ENCODE assay signal across 8 mouse cellular contexts in the genomic region with DNA sequence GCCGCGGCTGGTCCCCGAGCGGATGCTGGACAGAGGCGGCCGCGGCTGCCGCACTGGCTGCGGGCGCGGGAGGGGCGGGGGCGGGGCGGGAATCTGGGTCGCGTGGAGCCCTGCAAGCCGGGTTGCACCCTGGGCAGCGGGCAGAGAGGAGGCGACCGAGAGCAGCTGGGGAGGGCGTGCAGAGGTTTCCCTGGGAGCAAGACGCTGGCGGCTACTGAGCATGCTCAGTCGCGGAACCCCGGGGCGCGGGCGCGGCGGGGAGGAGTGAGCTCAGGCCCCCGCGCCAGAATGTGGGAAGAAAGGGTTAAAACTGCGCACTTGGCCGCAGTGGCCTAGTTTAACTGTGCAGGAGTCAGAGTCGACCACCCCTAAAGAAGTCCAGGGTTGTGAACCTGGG. TPM values are rescaled to one million over a fixed set of nuclear protein-coding genes. Genes with fewer than 3 reads are reported as not detected.
A peak's percentile ranks its signal among the peaks of the same experiment; 100 is the strongest.
DNase-seq lines count a peak whose midpoint lies in the region; ATAC-seq and TF ChIP-seq lines count a peak whose summit lies in the region.

TSS of gene Elmod1 (minus strand) at position 180 of the 397 bp plus-strand sequence.

- peak within 1 kb of the TSS; percentile 69 for H3K4me2 ChIP-seq in kidney, postnatal 0 days (ENCODE audit: low read length)

- no peak for TF ChIP-seq CTCF in cerebellum, adult 2 months (IDR thresholded peaks at IDR 0.05; ENCODE audit: borderline replicate concordance, insufficient read depth, low read depth, low read length)
- TF ChIP-seq CTCF in kidney, postnatal 0 days (IDR thresholded peaks at IDR 0.05; ENCODE audit: low read depth): peak; percentile 47; the same call in 1 of the 2 replicates
- no peak for TF ChIP-seq CTCF in olfactory bulb, adult 2 months (IDR thresholded peaks at IDR 0.05; ENCODE audit: insufficient read depth, low read depth, low read length)

- DNase-seq in layer of hippocampus, adult 11-12 months (ENCODE audit: low spot score): peak; percentile 66
- no peak for DNase-seq in layer of hippocampus, adult 9-10 months (ENCODE audit: low spot score)
- peak in 1 of 2 experiments; percentile 72 for DNase-seq in cerebellum, adult 2 months
- DNase-seq in forelimb bud, embryonic 11.5 days (ENCODE audit: low read depth, low spot score): peak; percentile 24
- peak; percentile 68 for DNase-seq in kidney, postnatal 0 days (ENCODE audit: low spot score)
- DNase-seq in liver: peak; percentile 17
- DNase-seq in spleen, postnatal 4 days (ENCODE audit: low spot score in 2 of 2): no peak

- peak within 1 kb of the TSS; percentile 88 for H3K27ac ChIP-seq in cerebellum, adult 2 months (ENCODE audit: insufficient read depth, low read length)
- no peak within 1 kb of the TSS for H3K27ac ChIP-seq in kidney, postnatal 0 days
- peak within 1 kb of the TSS; percentile 31 for H3K27ac ChIP-seq in olfactory bulb, adult 2 months (ENCODE audit: insufficient read depth, low read depth, low read length)

- peak within 1 kb of the TSS; percentile 92 for H3K4me3 ChIP-seq in cerebellum, adult 2 months (replicated peaks; ENCODE audit: insufficient read depth, low read depth, low read length)
- H3K4me3 ChIP-seq in kidney, postnatal 0 days (replicated peaks; ENCODE audit: low read depth, low read length): peak within 1 kb of the TSS; percentile 44
- peak within 1 kb of the TSS; percentile 69 for H3K4me3 ChIP-seq in olfactory bulb, adult 2 months (ENCODE audit: insufficient read depth, low read depth, low read length)

- H3K36me3 ChIP-seq in kidney, postnatal 0 days (ENCODE audit: insufficient read depth, low read length): no peaks in the 10 kb centered on the region

- peak; percentile 72; the same call in 1 of the 2 replicates for ATAC-seq in kidney, postnatal 0 days (replicated peaks; ENCODE audit: low FRiP score, low read depth)

- H3K4me1 ChIP-seq in cerebellum, adult 2 months (ENCODE audit: control insufficient read depth, insufficient read depth, low read length): no peaks in the 10 kb centered on the region; the same call in 1 of the 2 replicates
- H3K4me1 ChIP-seq in kidney, postnatal 0 days (replicated peaks; ENCODE audit: insufficient read depth, low read length): peaks cover 10% of the 10 kb centered on the region; the same call in 1 of the 2 replicates
- H3K4me1 ChIP-seq in olfactory bulb, adult 2 months (ENCODE audit: control insufficient read depth, insufficient read depth, low read length): peaks cover 2% of the 10 kb centered on the region; the same call in 1 of the 2 replicates

- TF ChIP-seq POLR2A in cerebellum, adult 2 months (IDR thresholded peaks at IDR 0.05; ENCODE audit: borderline replicate concordance, insufficient read depth, low read length): no peak; the same call in 1 of the 2 replicates
- TF ChIP-seq POLR2A in olfactory bulb, adult 2 months (IDR thresholded peaks at IDR 0.05; ENCODE audit: insufficient read depth, low read depth, low read length): 0 out of 2 replicates have a peak, but pooled peaks have one; percentile 34

- no peaks in the 10 kb centered on the region for H3K9me3 ChIP-seq in kidney, postnatal 0 days (replicated peaks; ENCODE audit: low read length)

- WGBS in cerebellum, adult 2 months: under 1% methylated on average over 36 of the region's 36 CpGs
- under 1% methylated on average over 36 of the region's 36 CpGs for WGBS in kidney, postnatal 0 days
- under 1% methylated on average over 36 of the region's 36 CpGs for WGBS in olfactory bulb, adult 2 months

- no peaks in the 10 kb centered on the region for H3K27me3 ChIP-seq in cerebellum, adult 2 months (ENCODE audit: control insufficient read depth, insufficient read depth, low read length)
- peaks cover 16% of the 10 kb centered on the region; the same call in 1 of the 2 replicates for H3K27me3 ChIP-seq in kidney, postnatal 0 days (ENCODE audit: insufficient read depth, low read length)

- H3K9ac ChIP-seq in kidney, postnatal 0 days (ENCODE audit: low read depth, low read length): peak within 1 kb of the TSS; percentile 3; the same call in 1 of the 2 replicates

RNA-seq across cellular contexts. Expression of gene Elmod1, which starts in this region (rescaled TPM):
- 152 and 164 TPM in 2 replicates for polyA plus RNA-seq in cerebellum, adult 2 months (2012; rRNA removed)
- 0.33 and 0.48 TPM in 2 replicates for polyA plus RNA-seq in kidney, postnatal 0 days (2015; fragmentation: Nextera tagmentation; extraction: Ambion mirVana)
- not detected in 2 replicates for polyA plus RNA-seq in olfactory bulb, adult 2 months (2012; ENCODE audit: insufficient read depth, insufficient read length, low replicate concordance, missing spikeins)

Comparison
In these comparisons a context has a peak if more than half of its experiments do, and no peak if none do; other contexts are left out.
1. DNase-seq: peak in layer of hippocampus, adult 11-12 months (single experiment), forelimb bud, embryonic 11.5 days (single experiment) and liver (single experiment); none in layer of hippocampus, adult 9-10 months (single experiment) and spleen, postnatal 4 days (0 of 2).
2. Peak in DNase-seq, ATAC-seq, H3K4me3 ChIP-seq, H3K9ac ChIP-seq and H3K4me2 ChIP-seq in kidney, postnatal 0 days; RNA of the gene not detected or under 1 TPM.
3. Peak in every context shown above with its lines, with median percentiles within 50 percentile points of each other: H3K4me3 ChIP-seq.